Mouse (Mus musculus): ENCODE data around the gene Fbxo28.

GRCm38 (mm10) chr1:182275109-182275508, 66.3 kb downstream of the Fbxo28 start:
- TF ChIP-seq POLR2AphosphoS2 (IDR thresholded peaks at IDR 0.05; ENCODE audit: low read length) (no peak; the same call in 1 of the 2 replicates), TCF12 (IDR thresholded peaks at IDR 0.05; ENCODE audit: low read depth, low read length) (no peak)

All from MEL (cell line).